Mouse (Mus musculus) lung, embryonic 15.5 days (tissue): Measurements from ENCODE around the gene Runx2. TPM values are rescaled to one million over a fixed set of nuclear protein-coding genes. Genes with fewer than 3 reads are reported as not detected.

ENCODE experiments used
- ATAC-seq: fragments of 200-750 bp; cut with Nextera tagmentation; 2 replicates; pipeline ENCODE4 v1.8.0; 2017; ENCODE audit warnings: moderate number of reproducible peaks, borderline replicate concordance; ENCODE audit not compliant: low FRiP score, low TSS enrichment; ENCODE audit errors: extremely low read depth
- H3K27ac ChIP-seq: fragments of 300-500 bp; sonication (generic); 2 replicates; pipeline ENCODE4 v1.5.1; 2015; ENCODE audit warnings: moderate library complexity, mild to moderate bottlenecking, inconsistent platforms
- H3K27me3 ChIP-seq: fragments of 300-500 bp; sonication (generic); 2 replicates; pipeline ENCODE4 v1.6.1; 2015; ENCODE audit warnings: inconsistent platforms
- H3K36me3 ChIP-seq: fragments of 300-500 bp; sonication (generic); 2 replicates; pipeline ENCODE4 v1.6.1; 2015; ENCODE audit warnings: inconsistent platforms
- H3K4me1 ChIP-seq: fragments of 300-500 bp; sonication (generic); 2 replicates; pipeline ENCODE4 v1.6.1; 2015; ENCODE audit warnings: inconsistent platforms
- H3K4me2 ChIP-seq: fragments of 300-500 bp; sonication (generic); 2 replicates; pipeline ENCODE4 v1.6.1; 2015; ENCODE audit warnings: inconsistent platforms, mild to moderate bottlenecking, moderate library complexity
- H3K4me3 ChIP-seq: fragments of 300-500 bp; sonication (generic); 2 replicates; pipeline ENCODE4 v1.5.1; 2015; ENCODE audit warnings: mild to moderate bottlenecking, inconsistent platforms
- H3K9ac ChIP-seq: fragments of 300-500 bp; sonication (generic); 2 replicates; pipeline ENCODE4 v1.6.1; 2015; ENCODE audit warnings: inconsistent platforms
- H3K9me3 ChIP-seq: fragments of 300-500 bp; sonication (generic); 2 replicates; pipeline ENCODE4 v1.6.1; 2016; ENCODE audit warnings: inconsistent platforms
- WGBS: fragments of 180-500 bp; shearing (Covaris S2); methylation state at CpG from one replicate; pipeline ENCODE4 v1.1.7; 2015; 5-methylcytosine and 5-hydroxymethylcytosine counted together
- polyA plus RNA-seq: library from polyadenylated mRNA; unstranded; fragments of >200 nt; fragmentation: Nextera tagmentation; extraction: Ambion mirVana; gene quantifications from 2 replicates; pipeline ENCODE4 v1.2.1, GENCODE M21; 2015

Runx2 gene
- polyA plus RNA-seq, 1 experiment from 2014 or later: 0.80 TPM

DNA sequence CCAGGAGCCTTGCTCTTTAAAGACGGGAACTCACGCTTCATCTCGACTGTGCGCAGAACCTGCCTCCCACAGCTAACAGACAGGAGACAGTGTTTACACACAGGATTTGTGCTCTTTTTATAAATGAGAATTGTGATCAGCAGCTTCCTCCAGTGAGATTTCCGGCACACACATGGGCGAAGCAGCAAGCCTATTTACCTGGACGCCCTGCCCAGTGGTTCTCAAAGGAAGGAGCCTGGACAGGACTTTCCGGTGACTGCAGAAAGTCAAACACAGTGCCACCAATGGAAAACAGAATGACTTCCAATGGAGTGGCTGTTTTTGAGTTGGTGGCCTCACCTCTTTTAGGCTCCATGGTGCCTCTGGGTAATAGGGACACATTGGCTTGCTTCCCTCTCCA lies 163.0 kb downstream of the Runx2 start:
- Histone ChIP-seq H3K27ac (no peak overlapping the region), H3K27me3 (0 out of 2 replicates have a peak, but pooled peaks cover 3% of the 10 kb centered on the region), H3K36me3 (no peaks in the 10 kb centered on the region), H3K9ac (no peak overlapping the region), H3K4me3 (no peak overlapping the region), H3K4me2 (no peak overlapping the region), H3K4me1 (no peaks in the 10 kb centered on the region; the same call in 1 of the 2 replicates), H3K9me3 (no peaks in the 10 kb centered on the region)
- WGBS: 60% methylated on average over 8 of the region's 8 CpGs
- no peak for ATAC-seq

DNA sequence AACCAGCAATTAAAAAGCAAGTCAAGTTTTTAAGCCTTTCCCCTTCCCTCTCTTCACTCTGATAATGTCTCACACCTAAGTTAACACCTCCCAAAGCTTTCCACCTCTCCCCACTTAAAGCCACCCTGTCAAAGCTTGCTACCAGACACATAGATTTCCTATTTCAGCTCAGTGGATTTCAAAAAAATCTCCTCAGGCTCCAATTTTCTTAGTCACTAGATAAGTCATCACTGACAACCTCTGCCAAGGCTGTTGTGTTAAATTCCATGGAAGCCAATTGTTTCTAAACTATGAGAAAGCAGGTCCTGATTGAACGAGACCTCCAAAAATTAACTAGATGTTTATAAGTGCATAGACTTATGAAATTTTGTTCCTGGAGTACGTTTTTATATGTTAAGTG lies 164.2 kb downstream of the Runx2 start:
- H3K4me2 ChIP-seq: no peak overlapping the region
- H3K4me3 ChIP-seq: no peak overlapping the region
- H3K36me3 ChIP-seq: no peaks in the 10 kb centered on the region
- no peak for ATAC-seq
- no peak overlapping the region for H3K27ac ChIP-seq
- H3K27me3 ChIP-seq: 0 out of 2 replicates have a peak, but pooled peaks cover 3% of the 10 kb centered on the region
- H3K4me1 ChIP-seq: no peaks in the 10 kb centered on the region; the same call in 1 of the 2 replicates
- 67% methylated on average over 2 of the region's 2 CpGs for WGBS
- H3K9ac ChIP-seq: no peak overlapping the region
- no peaks in the 10 kb centered on the region for H3K9me3 ChIP-seq

GRCm38 (mm10) chr17:44649056-44649455 lies 165.5 kb downstream of the Runx2 start:
- Histone ChIP-seq H3K27ac (no peak overlapping the region), H3K9ac (no peak overlapping the region), H3K27me3 (0 out of 2 replicates have a peak, but pooled peaks cover 3% of the 10 kb centered on the region), H3K4me3 (no peak overlapping the region), H3K4me1 (no peaks in the 10 kb centered on the region; the same call in 1 of the 2 replicates), H3K4me2 (no peak overlapping the region), H3K36me3 (no peaks in the 10 kb centered on the region), H3K9me3 (no peaks in the 10 kb centered on the region)
- ATAC-seq: no peak
- WGBS: 23% methylated on average over 8 of the region's 8 CpGs

- Histone ChIP-seq H3K9ac (no peak overlapping the region), H3K27me3 (0 out of 2 replicates have a peak, but pooled peaks cover 3% of the 10 kb centered on the region), H3K27ac (no peak overlapping the region), H3K4me3 (no peak overlapping the region), H3K4me2 (no peak overlapping the region), H3K36me3 (no peaks in the 10 kb centered on the region), H3K9me3 (no peaks in the 10 kb centered on the region), H3K4me1 (no peaks in the 10 kb centered on the region; the same call in 1 of the 2 replicates)
- 89% methylated on average over 6 of the region's 6 CpGs for WGBS
- no peak for ATAC-seq
Measured at GRCm38 (mm10) chr17:44647916-44648315, 166.7 kb downstream of the Runx2 start.

DNA sequence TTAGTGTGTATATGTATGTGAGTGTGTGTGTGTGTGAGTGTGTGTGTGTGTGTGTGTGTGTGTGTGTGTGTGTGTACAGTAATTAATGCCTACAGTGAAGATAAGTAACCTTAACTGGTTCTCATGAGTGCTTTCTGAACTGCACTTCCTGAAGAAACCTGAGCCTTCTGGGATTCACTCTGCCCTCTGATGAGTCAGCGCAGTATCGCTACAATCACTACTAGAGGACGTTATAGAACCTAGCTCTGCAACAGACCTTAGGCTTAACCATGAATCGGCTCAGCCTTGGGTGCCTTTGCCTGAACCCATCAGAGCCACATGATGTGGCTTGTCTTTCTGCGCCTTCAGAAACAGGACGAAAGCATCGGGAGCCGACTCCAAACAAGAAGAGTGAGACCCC lies 169.5 kb downstream of the Runx2 start:
- 0 out of 2 replicates have a peak, but pooled peaks cover 3% of the 10 kb centered on the region for H3K27me3 ChIP-seq
- H3K27ac ChIP-seq: no peak overlapping the region
- no peak overlapping the region for H3K4me3 ChIP-seq
- no peaks in the 10 kb centered on the region for H3K9me3 ChIP-seq
- H3K9ac ChIP-seq: no peak overlapping the region
- H3K4me1 ChIP-seq: no peaks in the 10 kb centered on the region; the same call in 1 of the 2 replicates
- ATAC-seq: no peak
- WGBS: 82% methylated on average over 8 of the region's 8 CpGs
- H3K36me3 ChIP-seq: no peaks in the 10 kb centered on the region
- no peak overlapping the region for H3K4me2 ChIP-seq

- no peaks in the 10 kb centered on the region for H3K4me1 ChIP-seq
- no peak overlapping the region for H3K4me3 ChIP-seq
- no peak overlapping the region for H3K4me2 ChIP-seq
- H3K27ac ChIP-seq: no peak overlapping the region
- ATAC-seq: no peak; the same call in 1 of the 2 replicates
- 0 out of 2 replicates have a peak, but pooled peaks cover 3% of the 10 kb centered on the region for H3K27me3 ChIP-seq
- H3K9me3 ChIP-seq: no peaks in the 10 kb centered on the region
- H3K36me3 ChIP-seq: no peaks in the 10 kb centered on the region
- WGBS: 83% methylated on average over 6 of the region's 6 CpGs
- H3K9ac ChIP-seq: no peak overlapping the region
Measured at GRCm38 (mm10) chr17:44643260-44643659, 171.3 kb downstream of the Runx2 start.

GRCm38 (mm10) chr17:44642126-44642525 lies 172.5 kb downstream of the Runx2 start:
- 55% methylated on average over 4 of the region's 4 CpGs for WGBS
- no peaks in the 10 kb centered on the region for H3K36me3 ChIP-seq
- H3K4me1 ChIP-seq: 0 out of 2 replicates have a peak, but pooled peaks cover 3% of the 10 kb centered on the region
- no peak overlapping the region for H3K4me3 ChIP-seq
- no peak overlapping the region for H3K27ac ChIP-seq
- H3K9ac ChIP-seq: no peak overlapping the region
- no peaks in the 10 kb centered on the region for H3K9me3 ChIP-seq
- H3K27me3 ChIP-seq: no peaks in the 10 kb centered on the region
- no peak for ATAC-seq
- H3K4me2 ChIP-seq: no peak overlapping the region

DNA sequence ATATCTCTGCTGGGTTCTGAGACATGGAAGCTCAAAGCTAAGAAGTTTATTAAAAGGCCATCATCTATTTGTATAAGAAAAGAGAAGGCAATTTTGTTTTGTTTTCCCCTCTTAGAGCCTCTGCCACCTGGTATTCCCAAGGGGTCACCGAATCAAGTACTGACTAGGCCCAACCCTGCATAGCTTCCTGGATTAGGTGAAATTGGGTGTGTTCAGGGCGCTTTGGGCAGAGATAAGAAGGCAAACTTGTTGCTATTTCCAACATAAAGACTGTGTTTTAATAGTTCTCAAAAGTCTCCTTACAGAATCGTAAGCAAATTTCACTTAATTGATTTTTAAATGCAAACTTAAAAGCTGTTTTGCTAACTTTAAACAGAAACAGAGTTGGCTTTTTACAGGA lies 173.7 kb downstream of the Runx2 start:
- 71% methylated on average over 3 of the region's 3 CpGs for WGBS
- no peak overlapping the region for H3K27ac ChIP-seq
- H3K27me3 ChIP-seq: no peaks in the 10 kb centered on the region
- no peaks in the 10 kb centered on the region for H3K9me3 ChIP-seq
- no peaks in the 10 kb centered on the region for H3K36me3 ChIP-seq
- H3K4me1 ChIP-seq: 0 out of 2 replicates have a peak, but pooled peaks cover 4% of the 10 kb centered on the region
- no peak overlapping the region for H3K4me2 ChIP-seq
- H3K4me3 ChIP-seq: no peak overlapping the region
- ATAC-seq: no peak
- H3K9ac ChIP-seq: no peak overlapping the region

- WGBS: 76% methylated on average over 14 of the region's 14 CpGs
- H3K4me3 ChIP-seq: no peak overlapping the region
- H3K4me1 ChIP-seq: 0 out of 2 replicates have a peak, but pooled peaks cover 4% of the 10 kb centered on the region
- no peaks in the 10 kb centered on the region for H3K9me3 ChIP-seq
- no peak overlapping the region for H3K27ac ChIP-seq
- H3K27me3 ChIP-seq: no peaks in the 10 kb centered on the region
- H3K9ac ChIP-seq: no peak overlapping the region
- no peaks in the 10 kb centered on the region for H3K36me3 ChIP-seq
- ATAC-seq: no peak
- no peak overlapping the region for H3K4me2 ChIP-seq
Measured at GRCm38 (mm10) chr17:44639446-44639845, 175.2 kb downstream of the Runx2 start.

- H3K4me3 ChIP-seq: no peak overlapping the region
- no peaks in the 10 kb centered on the region for H3K36me3 ChIP-seq
- H3K9ac ChIP-seq: no peak overlapping the region
- H3K27ac ChIP-seq: no peak overlapping the region
- no peaks in the 10 kb centered on the region for H3K9me3 ChIP-seq
- 62% methylated on average over 10 of the region's 10 CpGs for WGBS
- H3K27me3 ChIP-seq: no peaks in the 10 kb centered on the region
- H3K4me1 ChIP-seq: 0 out of 2 replicates have a peak, but pooled peaks cover 4% of the 10 kb centered on the region
- no peak for ATAC-seq
- H3K4me2 ChIP-seq: no peak overlapping the region
Measured at GRCm38 (mm10) chr17:44637181-44637880, 177.3 kb downstream of the Runx2 start.

DNA sequence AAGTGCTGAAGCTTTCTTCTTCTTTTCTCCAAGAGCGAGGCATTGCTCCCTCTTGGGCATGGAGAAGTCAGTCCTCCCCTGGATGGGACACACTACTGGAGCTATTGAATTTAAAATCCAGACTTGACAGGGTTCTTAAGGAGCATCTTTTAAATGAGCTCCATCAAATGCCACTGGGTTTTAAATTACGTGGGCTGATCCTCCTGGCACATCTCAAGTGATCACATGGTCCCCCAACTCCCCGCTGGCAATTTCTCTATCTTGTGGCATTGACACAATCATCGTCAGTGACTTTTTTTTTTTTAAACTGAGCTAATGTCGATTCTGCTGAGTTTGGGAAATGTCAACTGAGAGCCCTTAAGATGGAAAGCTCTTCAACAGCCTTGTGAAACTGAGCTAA lies 180.1 kb downstream of the Runx2 start:
- no peak for ATAC-seq
- Histone ChIP-seq H3K27me3 (no peaks in the 10 kb centered on the region), H3K4me2 (no peak overlapping the region), H3K36me3 (no peaks in the 10 kb centered on the region), H3K9ac (no peak overlapping the region), H3K4me1 (0 out of 2 replicates have a peak, but pooled peaks cover 4% of the 10 kb centered on the region), H3K27ac (no peak overlapping the region), H3K4me3 (no peak overlapping the region), H3K9me3 (no peaks in the 10 kb centered on the region)
- 65% methylated on average over 5 of the region's 5 CpGs for WGBS

- ATAC-seq: no peak
- H3K9me3 ChIP-seq: no peaks in the 10 kb centered on the region
- H3K27ac ChIP-seq: no peak overlapping the region
- H3K4me1 ChIP-seq: 0 out of 2 replicates have a peak, but pooled peaks cover 4% of the 10 kb centered on the region
- H3K4me2 ChIP-seq: no peak overlapping the region
- no peaks in the 10 kb centered on the region for H3K36me3 ChIP-seq
- H3K27me3 ChIP-seq: no peaks in the 10 kb centered on the region
- 82% methylated on average over 14 of the region's 14 CpGs for WGBS
- no peak overlapping the region for H3K9ac ChIP-seq
- H3K4me3 ChIP-seq: no peak overlapping the region
Measured at GRCm38 (mm10) chr17:44633607-44634415, 180.8 kb downstream of the Runx2 start.
